Mouse (Mus musculus): Measurements from ENCODE around the gene Mfap1a. TPM values are rescaled to one million over a fixed set of nuclear protein-coding genes. Genes with fewer than 3 reads are reported as not detected.
A peak's percentile ranks its signal among the peaks of the same experiment; 100 is the strongest.
"Not testable (repeated sequence)": the region's sequence is repeated elsewhere in the genome, so short reads cannot be mapped to it uniquely, and the experiment has no call there.

Gene Mfap1a
- total RNA-seq (2021) (10 to 100 TPM; 30.0 to 37.3 TPM), polyA plus RNA-seq (2012; rRNA removed) (0.68 and 0.79 TPM in 2 replicates)
- long read RNA-seq, full-length matches to known transcripts: 26 of 29 reads
- long read RNA-seq, partial matches to known transcripts: 0 of 29 reads
- long read RNA-seq, other reads (novel, unspliced or antisense): 3 of 29 reads

- peak; percentile 88 for DNase-seq
These were observed at the start of gene Mfap1a, which contains the start of gene Wdr76 for GRCm38 (mm10) chr2:121505942-121506882. TSS of gene Mfap1a (minus strand) at chr2:121506665. TSS of gene Wdr76 (plus strand) at chr2:121506723.

- no peak for DNase-seq
These were observed 44.8 kb upstream of the Mfap1a start for GRCm38 (mm10) chr2:121551271-121551670.

GRCm38 (mm10) chr2:121549630-121550029 is 43.2 kb upstream of the Mfap1a start:
- no peak for DNase-seq

GRCm38 (mm10) chr2:121544829-121545228 is 38.4 kb upstream of the Mfap1a start:
- DNase-seq: no peak

GRCm38 (mm10) chr2:121525056-121525455 is 18.6 kb upstream of the Mfap1a start:
- DNase-seq: no peak

- DNase-seq: not testable (repeated sequence)
These were observed 16.4 kb upstream of the Mfap1a start for GRCm38 (mm10) chr2:121522830-121523229.

GRCm38 (mm10) chr2:121522006-121522405 is 15.5 kb upstream of the Mfap1a start:
- DNase-seq: no peak

- DNase-seq: not testable (repeated sequence)
These were observed 12.2 kb upstream of the Mfap1a start for GRCm38 (mm10) chr2:121518711-121519110.

- no peak for DNase-seq
These were observed 11.6 kb upstream of the Mfap1a start for GRCm38 (mm10) chr2:121518106-121518505.

GRCm38 (mm10) chr2:121514211-121514610 is 7.7 kb upstream of the Mfap1a start:
- DNase-seq: no peak

GRCm38 (mm10) chr2:121512991-121513765 is 6.7 kb upstream of the Mfap1a start:
- DNase-seq: not testable (repeated sequence)

GRCm38 (mm10) chr2:121511401-121511800 is 4.9 kb upstream of the Mfap1a start:
- DNase-seq: no peak

GRCm38 (mm10) chr2:121509584-121509983 is 3.1 kb upstream of the Mfap1a start:
- peak; percentile 87 for DNase-seq

- no peak for DNase-seq
These were observed 1.5 kb upstream of the Mfap1a start for GRCm38 (mm10) chr2:121507951-121508330.

- DNase-seq: no peak
These were observed 897 bp upstream of the Mfap1a start for GRCm38 (mm10) chr2:121507173-121507950.

GRCm38 (mm10) chr2:121501550-121501949 is 4.9 kb downstream of the Mfap1a start:
- not testable (repeated sequence) for DNase-seq

GRCm38 (mm10) chr2:121484403-121484802 is 22.1 kb downstream of the Mfap1a start:
- not testable (repeated sequence) for DNase-seq

- no peak for DNase-seq
These were observed 22.9 kb downstream of the Mfap1a start for GRCm38 (mm10) chr2:121483576-121483975.

- not testable (repeated sequence) for DNase-seq
These were observed 25.5 kb downstream of the Mfap1a start for GRCm38 (mm10) chr2:121480916-121481315.

- peak; percentile 24 for DNase-seq
These were observed 26.0 kb downstream of the Mfap1a start for GRCm38 (mm10) chr2:121480498-121480897.

GRCm38 (mm10) chr2:121477491-121478266 is 28.8 kb downstream of the Mfap1a start:
- DNase-seq: no peak

All from adrenal gland, adult 2 months (tissue).